Mouse (Mus musculus): ENCODE data around the gene Wdr31.

- no peak for TF ChIP-seq UBTF (IDR thresholded peaks at IDR 0.05; ENCODE audit: low read depth, low read length)
- TF ChIP-seq E2F4 (IDR thresholded peaks at IDR 0.05; ENCODE audit: insufficient replicate concordance, low read depth, low read length) = no peak
- no peak for TF ChIP-seq CTCF (conservative IDR thresholded peaks at IDR 0.05 in 1 of 2, IDR thresholded peaks at IDR 0.05 in 1 of 2; ENCODE audit: low read depth in 2 of 2, low read length in 2 of 2)
- TF ChIP-seq ETS1 (conservative IDR thresholded peaks at IDR 0.05; ENCODE audit: low read depth, low read length) = no peak
- TF ChIP-seq CHD1 (IDR thresholded peaks at IDR 0.05; ENCODE audit: low read depth, low read length) = no peak
- TF ChIP-seq TCF12 (IDR thresholded peaks at IDR 0.05; ENCODE audit: low read depth, low read length) = no peak
- no peak for TF ChIP-seq POLR2A (IDR thresholded peaks at IDR 0.05; ENCODE audit: low read depth, low read length)
- no peak for TF ChIP-seq EP300 (IDR thresholded peaks at IDR 0.05; ENCODE audit: low read length)
- TF ChIP-seq POLR2AphosphoS2 (IDR thresholded peaks at IDR 0.05; ENCODE audit: low read depth, low read length) = no peak
- TF ChIP-seq MEF2A (IDR thresholded peaks at IDR 0.05; ENCODE audit: borderline replicate concordance, low read depth, low read length) = no peak
- no peak for TF ChIP-seq MXI1 (IDR thresholded peaks at IDR 0.05; ENCODE audit: low read depth, low read length)
- TF ChIP-seq BHLHE40 (IDR thresholded peaks at IDR 0.05; ENCODE audit: low read depth, low read length) = no peak
These were observed 14.9 kb upstream of the Wdr31 start for GRCm38 (mm10) chr4:62485450-62486161.
